Comparison of ENCODE assay signal across 8 mouse cellular contexts in genomic region chr12:105336421-105337289, GRCm38 (mm10). TPM values are rescaled to one million over a fixed set of nuclear protein-coding genes. Genes with fewer than 3 reads are reported as not detected.
DNase-seq lines count a peak whose midpoint lies in the region; ATAC-seq lines count a peak whose summit lies in the region.

No protein-coding gene starts in this region.

- DNase-seq in ovary, postnatal 36 days (ENCODE audit: low spot score) = peak; percentile 7
- DNase-seq in ovary, adult 18-20 months (ENCODE audit: low spot score) = no peak
- peak; percentile 73 for DNase-seq in embryo, embryonic 10.5 days (ENCODE audit: low spot score)
- DNase-seq in limb, embryonic 11.5 days (ENCODE audit: low spot score) = peak; percentile 77
- DNase-seq in retina, embryonic 14.5 days (ENCODE audit: low spot score) = peak; percentile 82
- no peak for DNase-seq in urinary bladder, postnatal 10 days (ENCODE audit: low spot score)
- DNase-seq in gastrocnemius, postnatal 36 days = no peak

- intact Hi-C loops in gastrocnemius, postnatal 36 days (cut with DNase I) = no loop called here

- peaks cover 43% of the 10 kb centered on the region for H3K4me1 ChIP-seq in hindbrain, embryonic 15.5 days (replicated peaks)
- no peaks in the 10 kb centered on the region for H3K4me1 ChIP-seq in limb, embryonic 11.5 days (ENCODE audit: control insufficient read depth, insufficient read depth, low read length)

- H3K36me3 ChIP-seq in hindbrain, embryonic 15.5 days = no peaks in the 10 kb centered on the region
- no peaks in the 10 kb centered on the region for H3K36me3 ChIP-seq in limb, embryonic 11.5 days (ENCODE audit: control insufficient read depth, insufficient read depth, low read length)

- H3K27me3 ChIP-seq in hindbrain, embryonic 15.5 days = no peaks in the 10 kb centered on the region
- H3K27me3 ChIP-seq in limb, embryonic 11.5 days (ENCODE audit: control insufficient read depth, insufficient read depth, low read length) = peaks cover 10% of the 10 kb centered on the region; the same call in 1 of the 2 replicates

- no peaks in the 10 kb centered on the region for H3K9me3 ChIP-seq in hindbrain, embryonic 15.5 days
- no peaks in the 10 kb centered on the region for H3K9me3 ChIP-seq in limb, embryonic 11.5 days (ENCODE audit: control insufficient read depth, low read length)

- WGBS in hindbrain, embryonic 15.5 days = 0% methylated on average over 75 of the region's 77 CpGs
- under 1% methylated on average over 75 of the region's 77 CpGs for WGBS in limb, embryonic 11.5 days

- H3K4me3 ChIP-seq in hindbrain, embryonic 15.5 days = peak overlapping the region; percentile 65
- peak overlapping the region; percentile 53 for H3K4me3 ChIP-seq in limb, embryonic 11.5 days (ENCODE audit: low read depth, low read length)

- H3K27ac ChIP-seq in hindbrain, embryonic 15.5 days (replicated peaks) = peak overlapping the region; percentile 84
- H3K27ac ChIP-seq in limb, embryonic 11.5 days (replicated peaks; ENCODE audit: low read depth, low read length) = no peak overlapping the region

- H3K9ac ChIP-seq in hindbrain, embryonic 15.5 days = peak overlapping the region; percentile 61
- peak overlapping the region; percentile 57 for H3K9ac ChIP-seq in limb, embryonic 11.5 days (ENCODE audit: low read length)

- ATAC-seq in hindbrain, embryonic 15.5 days (ENCODE audit: low FRiP score, low read depth) = peak; percentile 94
- ATAC-seq in limb, embryonic 11.5 days (ENCODE audit: insufficient number of reproducible peaks, low FRiP score, low TSS enrichment, low read depth) = peak; percentile 81

- H3K4me2 ChIP-seq in hindbrain, embryonic 15.5 days = peak overlapping the region; percentile 81
- H3K4me2 ChIP-seq in limb, embryonic 11.5 days (ENCODE audit: low read depth, severe bottlenecking) = peak overlapping the region; percentile 99

RNA-seq across cellular contexts. Expression of gene Tunar, which starts 3.0 kb away (rescaled TPM):
- polyA plus RNA-seq in hindbrain, embryonic 15.5 days (2015; fragmentation: Nextera tagmentation; extraction: Ambion mirVana) = 20.4 and 24.5 TPM in 2 replicates
- polyA plus RNA-seq in limb, embryonic 11.5 days (2014; fragmentation: Nextera tagmentation; extraction: Ambion mirVana) = 0.20 and 0.27 TPM in 2 replicates
- not detected for total RNA-seq in gastrocnemius, postnatal 36 days (2021)

Comparison
In these comparisons a context has a peak if more than half of its experiments do, and no peak if none do; other contexts are left out.
1. DNase-seq: peak in ovary, postnatal 36 days (single experiment), embryo, embryonic 10.5 days (single experiment), limb, embryonic 11.5 days (single experiment) and retina, embryonic 14.5 days (single experiment); none in ovary, adult 18-20 months (single experiment), urinary bladder, postnatal 10 days (single experiment) and gastrocnemius, postnatal 36 days (0 of 2).
2. RNA of gene Tunar, which starts 3.0 kb away (polyA plus RNA-seq): 20.4 to 24.5 TPM in hindbrain, embryonic 15.5 days; 0.20 to 0.27 TPM in limb, embryonic 11.5 days; every median in the first group is over 10 times any median in the second.